Mouse (Mus musculus): ENCODE measurements around the gene Cnnm3.
"Not testable (repeated sequence)": the region's sequence is repeated elsewhere in the genome, so short reads cannot be mapped to it uniquely, and the experiment has no call there.

Cnnm3 gene

GRCm38 (mm10) chr1:36535477-36536396, 24.1 kb downstream of the Cnnm3 start:
- DNase-seq (ENCODE audit: low spot score in 2 of 2): no peak

- DNase-seq (ENCODE audit: low spot score in 2 of 2): no peak
Measured at GRCm38 (mm10) chr1:36536397-36536728, 24.7 kb downstream of the Cnnm3 start.

- not testable (repeated sequence) for DNase-seq (ENCODE audit: low spot score in 2 of 2)
Measured at GRCm38 (mm10) chr1:36536783-36537182, 25.1 kb downstream of the Cnnm3 start, which contains the start of gene Ankrd23. Gene Ankrd23 (minus strand): TSS chr1:36536883.

GRCm38 (mm10) chr1:36538727-36539126, 27.1 kb downstream of the Cnnm3 start:
- DNase-seq (ENCODE audit: low spot score in 2 of 2): no peak

- DNase-seq (ENCODE audit: low spot score in 2 of 2): no peak
Measured at GRCm38 (mm10) chr1:36539186-36539585, 27.5 kb downstream of the Cnnm3 start, which contains the start of gene Gm42417. Gene Gm42417 (minus strand): TSS chr1:36539429.

GRCm38 (mm10) chr1:36540132-36540531, 28.5 kb downstream of the Cnnm3 start:
- no peak for DNase-seq (ENCODE audit: low spot score in 2 of 2)

GRCm38 (mm10) chr1:36540807-36541206, 29.1 kb downstream of the Cnnm3 start:
- DNase-seq (ENCODE audit: low spot score in 2 of 2): no peak

GRCm38 (mm10) chr1:36541844-36542243, 30.2 kb downstream of the Cnnm3 start:
- DNase-seq (ENCODE audit: low spot score in 2 of 2): no peak

- DNase-seq (ENCODE audit: low spot score in 2 of 2): no peak
Measured at GRCm38 (mm10) chr1:36542925-36543324, 31.3 kb downstream of the Cnnm3 start.

- DNase-seq (ENCODE audit: low spot score in 2 of 2): no peak
Measured at GRCm38 (mm10) chr1:36545382-36545781, 33.7 kb downstream of the Cnnm3 start.

GRCm38 (mm10) chr1:36545845-36546600, 34.4 kb downstream of the Cnnm3 start:
- DNase-seq (ENCODE audit: low spot score in 2 of 2): no peak

- DNase-seq (ENCODE audit: low spot score in 2 of 2): peak; percentile 99
Measured at GRCm38 (mm10) chr1:36546888-36547471, 35.3 kb downstream of the Cnnm3 start, which contains the start of gene Ankrd39. Gene Ankrd39 (minus strand): TSS chr1:36547445.

GRCm38 (mm10) chr1:36547981-36548598, 36.4 kb downstream of the Cnnm3 start:
- peak in 1 of 2 experiments; percentile 75 for DNase-seq (ENCODE audit: low spot score in 2 of 2)

GRCm38 (mm10) chr1:36548771-36549170, 37.1 kb downstream of the Cnnm3 start:
- no peak for DNase-seq (ENCODE audit: low spot score in 2 of 2)

- no peak for DNase-seq (ENCODE audit: low spot score in 2 of 2)
Measured at GRCm38 (mm10) chr1:36549491-36549890, 37.8 kb downstream of the Cnnm3 start.

- no peak for DNase-seq (ENCODE audit: low spot score in 2 of 2)
Measured at GRCm38 (mm10) chr1:36550075-36550863, 38.6 kb downstream of the Cnnm3 start.

GRCm38 (mm10) chr1:36551904-36552303, 40.2 kb downstream of the Cnnm3 start:
- no peak for DNase-seq (ENCODE audit: low spot score in 2 of 2)

- no peak for DNase-seq (ENCODE audit: low spot score in 2 of 2)
Measured at GRCm38 (mm10) chr1:36552506-36552905, 40.8 kb downstream of the Cnnm3 start.

- no peak for DNase-seq (ENCODE audit: low spot score in 2 of 2)
Measured at GRCm38 (mm10) chr1:36554633-36555399, 43.1 kb downstream of the Cnnm3 start.

- DNase-seq (ENCODE audit: low spot score in 2 of 2): peak in 1 of 2 experiments; percentile 61
Measured at GRCm38 (mm10) chr1:36555798-36556395, 44.2 kb downstream of the Cnnm3 start.
